Mouse (Mus musculus): ENCODE results near the gene Stk33.

Gene Stk33

DNA sequence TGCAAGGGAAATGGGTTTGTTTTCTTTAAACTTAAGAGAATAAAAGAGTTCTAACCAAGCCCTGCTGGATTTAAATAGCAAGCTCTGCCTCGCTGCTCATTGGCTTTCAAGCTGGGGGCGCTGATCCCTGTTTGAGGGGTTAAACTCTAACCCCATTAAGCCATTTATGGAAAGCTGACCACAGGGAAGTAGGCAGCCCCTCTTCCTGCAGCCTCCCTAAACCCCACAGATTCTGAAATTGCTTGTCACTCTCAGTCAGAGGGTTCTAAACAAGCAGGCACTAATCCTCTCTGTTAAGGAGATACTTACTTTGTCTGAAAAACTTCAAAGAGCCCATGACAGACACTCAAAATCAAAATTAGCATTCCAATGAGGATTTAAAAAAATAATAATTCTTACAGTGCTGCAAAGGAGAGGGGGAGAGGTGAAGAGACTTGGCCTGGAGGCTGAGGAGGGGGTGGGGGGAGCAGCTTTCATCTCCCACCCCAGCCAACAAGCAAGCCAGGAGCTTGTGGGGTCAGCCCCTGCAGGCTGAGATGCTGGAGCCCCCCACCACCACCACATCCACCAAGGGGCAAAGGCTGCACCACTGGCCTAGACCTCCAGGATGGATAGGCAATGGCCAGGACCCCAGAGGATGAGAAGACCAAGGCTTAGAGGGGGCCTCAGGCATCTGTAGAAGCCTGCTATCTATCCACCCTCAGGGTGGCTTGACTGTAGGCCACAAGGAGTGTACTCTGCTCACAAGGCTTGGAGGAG lies 203.8 kb downstream of the Stk33 start:
- no peak for DNase-seq

DNA sequence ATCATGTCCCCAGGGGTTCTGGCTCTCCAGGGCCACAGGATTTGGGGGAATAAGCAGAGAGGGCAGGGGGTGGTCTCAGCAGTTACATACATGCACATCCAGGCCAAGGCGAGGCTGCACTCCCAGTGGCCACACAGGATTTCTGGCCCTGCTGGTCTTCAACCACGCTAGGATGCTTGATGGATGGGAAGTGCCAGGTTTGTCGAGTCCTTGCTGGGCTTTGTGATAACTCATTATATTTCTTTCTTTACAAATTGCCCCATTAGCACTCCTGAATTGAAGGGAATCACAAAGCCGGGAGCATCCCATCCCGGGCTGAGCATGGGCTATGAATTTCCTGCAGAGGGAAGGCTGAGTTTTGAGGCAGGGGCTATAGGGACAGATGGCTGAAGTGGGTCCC lies 204.4 kb downstream of the Stk33 start:
- DNase-seq = no peak

DNA sequence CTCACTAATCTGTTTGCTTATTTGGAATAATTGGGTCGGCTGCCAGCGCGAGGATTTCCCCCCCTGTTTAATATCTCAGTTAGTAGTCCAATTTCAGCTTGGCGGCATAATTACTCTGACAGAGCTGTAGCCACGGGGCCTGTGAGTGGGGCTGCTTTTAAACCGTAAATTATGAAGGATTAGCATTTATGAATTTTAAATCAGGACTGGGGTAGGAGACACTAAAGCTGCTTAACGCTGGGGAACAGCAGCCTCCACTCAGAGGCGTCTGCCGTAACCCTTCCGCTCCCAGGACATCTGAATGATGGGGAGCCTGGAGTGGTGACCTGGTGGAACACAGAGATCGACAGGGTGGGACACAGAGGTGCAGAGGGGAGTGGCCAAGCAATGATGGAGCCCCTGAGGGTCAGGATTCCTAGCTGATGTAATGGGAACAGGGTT lies 207.0 kb downstream of the Stk33 start:
- no peak for DNase-seq

DNA sequence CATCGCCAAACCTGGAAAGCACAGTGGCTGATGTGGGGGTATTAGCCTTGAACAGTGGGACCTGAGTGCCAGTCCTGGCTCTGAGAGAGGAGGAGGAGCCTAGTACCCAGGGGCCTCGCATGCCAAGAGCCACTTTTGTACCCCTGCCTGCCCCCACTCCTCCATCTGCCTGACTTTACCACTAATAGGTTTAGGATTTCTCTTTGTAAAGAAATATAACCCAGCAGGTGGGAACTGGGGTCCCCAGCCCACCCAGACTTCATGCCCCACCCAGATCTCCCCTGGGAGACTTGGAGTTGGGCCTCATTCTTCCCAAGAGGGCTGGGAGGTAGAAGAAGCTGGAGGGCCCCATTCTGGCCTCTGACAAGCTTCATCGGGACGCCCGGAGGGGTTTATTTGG lies 207.6 kb downstream of the Stk33 start:
- no peak for DNase-seq

DNA sequence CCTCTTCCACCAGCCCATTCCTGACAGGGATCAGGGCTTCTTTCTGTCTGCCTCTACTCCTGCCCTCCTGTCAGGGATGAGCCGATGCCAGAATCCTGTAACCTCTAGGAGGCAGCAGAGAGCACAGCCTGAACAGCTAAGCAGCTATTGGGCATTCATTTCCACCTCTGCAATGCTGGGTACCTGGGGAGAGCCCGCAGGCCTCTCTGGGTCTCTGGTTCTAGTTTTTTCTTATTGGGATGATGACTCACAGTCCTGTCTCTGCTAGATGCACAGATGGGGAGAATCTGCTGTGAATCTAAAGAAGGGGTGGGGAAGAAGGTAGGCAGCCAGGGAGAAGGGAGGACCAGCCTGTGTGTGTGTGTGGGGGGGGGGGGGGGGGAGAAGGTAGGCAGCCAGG lies 208.1 kb downstream of the Stk33 start:
- DNase-seq = peak; percentile 71

Data from lung, postnatal 10 days (tissue).